Mouse (Mus musculus): ENCODE results near the gene Mcl1. TPM values are rescaled to one million over a fixed set of nuclear protein-coding genes. Genes with fewer than 3 reads are reported as not detected.
"Not testable (repeated sequence)": the region's sequence is repeated elsewhere in the genome, so short reads cannot be mapped to it uniquely, and the experiment has no call there.

Gene Mcl1
- total RNA-seq, 1 experiment from 2014 or later: 159 TPM

GRCm38 (mm10) chr3:95680673-95681072 is 22.1 kb downstream of the Mcl1 start:
- no peak for ATAC-seq (replicated peaks; ENCODE audit: low read depth, poor library complexity, severe bottlenecking)

- no peak for ATAC-seq (replicated peaks; ENCODE audit: low read depth, poor library complexity, severe bottlenecking)
These were observed 22.8 kb downstream of the Mcl1 start for GRCm38 (mm10) chr3:95681365-95681764.

GRCm38 (mm10) chr3:95682878-95683277 is 24.3 kb downstream of the Mcl1 start:
- no peak for ATAC-seq (replicated peaks; ENCODE audit: low read depth, poor library complexity, severe bottlenecking)

- ATAC-seq (replicated peaks; ENCODE audit: low read depth, poor library complexity, severe bottlenecking): 0 out of 2 replicates have a peak, but pooled peaks have one; percentile 34
These were observed 26.3 kb downstream of the Mcl1 start for GRCm38 (mm10) chr3:95684846-95685245.

GRCm38 (mm10) chr3:95685301-95685700 is 26.7 kb downstream of the Mcl1 start:
- no peak for ATAC-seq (replicated peaks; ENCODE audit: low read depth, poor library complexity, severe bottlenecking)

- no peak for ATAC-seq (replicated peaks; ENCODE audit: low read depth, poor library complexity, severe bottlenecking)
These were observed 27.1 kb downstream of the Mcl1 start for GRCm38 (mm10) chr3:95685701-95686100.

GRCm38 (mm10) chr3:95686492-95687167 is 28.0 kb downstream of the Mcl1 start:
- ATAC-seq (replicated peaks; ENCODE audit: low read depth, poor library complexity, severe bottlenecking): no peak

GRCm38 (mm10) chr3:95687168-95687523 is 28.6 kb downstream of the Mcl1 start:
- no peak for ATAC-seq (replicated peaks; ENCODE audit: low read depth, poor library complexity, severe bottlenecking)

GRCm38 (mm10) chr3:95687524-95688421 is 29.2 kb downstream of the Mcl1 start, which contains the start of gene Adamtsl4:
TSS of gene Adamtsl4 (minus strand) at chr3:95687917.
- peak; percentile 61 for ATAC-seq (replicated peaks; ENCODE audit: low read depth, poor library complexity, severe bottlenecking)

GRCm38 (mm10) chr3:95689171-95689915 is 30.8 kb downstream of the Mcl1 start:
- no peak for ATAC-seq (replicated peaks; ENCODE audit: low read depth, poor library complexity, severe bottlenecking)

GRCm38 (mm10) chr3:95689940-95690339 is 31.4 kb downstream of the Mcl1 start:
- no peak for ATAC-seq (replicated peaks; ENCODE audit: low read depth, poor library complexity, severe bottlenecking)

- not testable (repeated sequence) for ATAC-seq (replicated peaks; ENCODE audit: low read depth, poor library complexity, severe bottlenecking)
These were observed 32.0 kb downstream of the Mcl1 start for GRCm38 (mm10) chr3:95690552-95690951.

- ATAC-seq (replicated peaks; ENCODE audit: low read depth, poor library complexity, severe bottlenecking): no peak
These were observed 34.1 kb downstream of the Mcl1 start for GRCm38 (mm10) chr3:95692677-95693076.

- peak; percentile 45 for ATAC-seq (replicated peaks; ENCODE audit: low read depth, poor library complexity, severe bottlenecking)
These were observed 35.5 kb downstream of the Mcl1 start for GRCm38 (mm10) chr3:95693821-95694807.

GRCm38 (mm10) chr3:95694808-95695703 is 36.5 kb downstream of the Mcl1 start:
- no peak for ATAC-seq (replicated peaks; ENCODE audit: low read depth, poor library complexity, severe bottlenecking)

GRCm38 (mm10) chr3:95695796-95696195 is 37.2 kb downstream of the Mcl1 start:
- no peak for ATAC-seq (replicated peaks; ENCODE audit: low read depth, poor library complexity, severe bottlenecking)

GRCm38 (mm10) chr3:95696360-95696759 is 37.8 kb downstream of the Mcl1 start:
- ATAC-seq (replicated peaks; ENCODE audit: low read depth, poor library complexity, severe bottlenecking): no peak

GRCm38 (mm10) chr3:95698286-95698685 is 39.7 kb downstream of the Mcl1 start:
- no peak for ATAC-seq (replicated peaks; ENCODE audit: low read depth, poor library complexity, severe bottlenecking)

Data from common myeloid progenitor, adult 5-6 weeks (primary cell).